Mouse (Mus musculus) ES-E14 (cell line): ENCODE results near the gene Kalrn. TPM values are rescaled to one million over a fixed set of nuclear protein-coding genes. Genes with fewer than 3 reads are reported as not detected.

Source experiments
- DNase-seq: peaks from one replicate; pipeline ENCODE4 v3.0.0-alpha.2; 2013; ENCODE audit warnings: low read depth, low spot score
- H3K27ac ChIP-seq: 2 replicates; pipeline ENCODE4 v1.5.1; 2012; ENCODE audit warnings: low read depth, mild to moderate bottlenecking, low read length, moderate library complexity, mixed read lengths; ENCODE audit not compliant: poor library complexity, insufficient read depth, severe bottlenecking
- H3K36me3 ChIP-seq: 2 replicates; pipeline ENCODE4 v1.6.1; 2012; ENCODE audit warnings: mild to moderate bottlenecking, low read length, moderate library complexity, mixed read lengths; ENCODE audit not compliant: control insufficient read depth, poor library complexity, insufficient read depth, severe bottlenecking
- H3K4me1 ChIP-seq, 2 experiments: fragments of 150-350 bp in 1 of 2; sonication (generic) in 1 of 2; 2 replicates each; pipeline ENCODE4 v1.6.1; 2012; ENCODE audit warnings: low read length in 2 of 2, mild to moderate bottlenecking in 1 of 2, mixed read lengths in 1 of 2; ENCODE audit not compliant: control insufficient read depth in 2 of 2, insufficient read depth in 2 of 2, poor library complexity in 1 of 2
- H3K4me3 ChIP-seq, 2 experiments: fragments of 150-350 bp in 1 of 2; sonication (generic) in 1 of 2; 2 replicates each; pipeline ENCODE4 v1.5.1; 2012; ENCODE audit warnings: low read length in 2 of 2, low read depth in 1 of 2, mild to moderate bottlenecking in 1 of 2, mixed read lengths in 1 of 2; ENCODE audit not compliant: insufficient read depth in 1 of 2, poor library complexity in 1 of 2, severe bottlenecking in 1 of 2
- H3K9ac ChIP-seq: 2 replicates; pipeline ENCODE4 v1.6.1; 2012; ENCODE audit warnings: low read depth, mild to moderate bottlenecking, low read length, mixed read lengths; ENCODE audit not compliant: poor library complexity, insufficient read depth, severe bottlenecking
- H3K9me3 ChIP-seq: fragments of 150-350 bp; sonication (generic); 2 replicates; pipeline ENCODE4 v1.6.1; 2012; ENCODE audit warnings: low read depth, mild to moderate bottlenecking, low read length; ENCODE audit not compliant: control insufficient read depth, insufficient read depth
- CHD2 ChIP-seq: IDR thresholded peaks from 2 replicates; pipeline ENCODE4 v1.6.1; 2014; ENCODE audit warnings: mild to moderate bottlenecking, low read depth, low read length, inconsistent platforms
- HCFC1 ChIP-seq: IDR thresholded peaks from 2 replicates; pipeline ENCODE4 v1.6.1; 2012; ENCODE audit warnings: low read length, inconsistent platforms, borderline replicate concordance; ENCODE audit not compliant: insufficient read depth
- MAFK ChIP-seq: IDR thresholded peaks from 2 replicates; pipeline ENCODE4 v1.6.1; 2014; ENCODE audit warnings: mild to moderate bottlenecking, low read depth, low read length, inconsistent platforms; ENCODE audit not compliant: insufficient read depth
- ZC3H11A ChIP-seq: IDR thresholded peaks from 2 replicates; pipeline ENCODE4 v1.6.1; 2012; ENCODE audit warnings: low read depth, mild to moderate bottlenecking, inconsistent platforms, low read length, borderline replicate concordance
- ZNF384 ChIP-seq: IDR thresholded peaks from 2 replicates; pipeline ENCODE4 v1.6.1; 2012; ENCODE audit warnings: low read depth, low read length, inconsistent platforms
- in situ Hi-C, 2 experiments: fragments of 600-800 bp; cut with MboI; formaldehyde crosslinking; loops; one replicate each; pipeline ENCODE4 v1.15.1; 2025; ENCODE audit warnings: low sequenced_read_pairs in 2 of 2, inconsistent platforms in 1 of 2; ENCODE audit not compliant: unreplicated experiment in 2 of 2
- total RNA-seq: library from RNA; depleted of rRNA; stranded (reverse); fragments of 300-350 nt; gene quantifications from 2 replicates; pipeline ENCODE4 v1.2.3, GENCODE M21; 2012

Gene Kalrn
- total RNA-seq, 1 experiment, result 15.7 TPM

DNA sequence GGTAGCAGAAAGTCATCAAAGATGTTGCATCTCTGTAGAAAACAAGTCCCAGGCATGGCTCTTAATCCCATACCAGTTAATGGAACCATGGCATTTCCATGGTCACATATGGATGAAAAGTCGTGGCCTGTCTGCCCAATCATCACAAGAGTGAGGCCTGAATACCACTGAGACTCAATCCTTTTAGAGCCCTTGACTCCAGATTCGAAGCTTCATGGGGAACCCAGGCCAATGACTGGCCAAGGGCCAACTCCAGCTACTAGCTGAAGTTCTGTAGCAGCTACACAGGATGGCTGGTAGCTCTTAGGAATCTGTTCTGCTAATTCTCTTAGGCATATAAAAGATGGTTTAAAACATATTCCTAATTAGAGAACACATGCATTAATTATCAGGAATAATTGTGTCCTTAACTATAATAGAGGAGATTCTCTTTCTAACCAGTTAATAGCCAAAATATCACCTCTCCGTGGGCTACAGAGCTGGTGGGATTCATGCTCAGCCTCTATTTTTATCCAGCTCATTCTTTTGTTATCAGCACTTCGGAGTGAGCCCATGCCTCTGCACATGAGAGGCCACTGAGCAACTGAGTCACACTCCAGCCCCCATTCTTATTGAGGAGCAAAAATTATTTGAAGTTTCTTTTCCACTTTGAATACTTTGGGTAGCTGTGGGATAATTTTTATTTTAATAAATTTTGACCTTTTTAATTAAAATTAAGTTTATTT, 252.1 kb downstream of the Kalrn start:
- in situ Hi-C loops, result no loop called here
- TF ChIP-seq CHD2 (no peak), ZC3H11A (no peak), HCFC1 (no peak), ZNF384 (no peak), MAFK (no peak)
- no peak overlapping the region for H3K27ac ChIP-seq
- no peaks in the 10 kb centered on the region for H3K36me3 ChIP-seq
- no peak overlapping the region for H3K9ac ChIP-seq
- no peak overlapping the region for H3K4me3 ChIP-seq
- H3K4me1 ChIP-seq, result no peaks in the 10 kb centered on the region
- no peaks in the 10 kb centered on the region for H3K9me3 ChIP-seq
- no peak for DNase-seq

DNA sequence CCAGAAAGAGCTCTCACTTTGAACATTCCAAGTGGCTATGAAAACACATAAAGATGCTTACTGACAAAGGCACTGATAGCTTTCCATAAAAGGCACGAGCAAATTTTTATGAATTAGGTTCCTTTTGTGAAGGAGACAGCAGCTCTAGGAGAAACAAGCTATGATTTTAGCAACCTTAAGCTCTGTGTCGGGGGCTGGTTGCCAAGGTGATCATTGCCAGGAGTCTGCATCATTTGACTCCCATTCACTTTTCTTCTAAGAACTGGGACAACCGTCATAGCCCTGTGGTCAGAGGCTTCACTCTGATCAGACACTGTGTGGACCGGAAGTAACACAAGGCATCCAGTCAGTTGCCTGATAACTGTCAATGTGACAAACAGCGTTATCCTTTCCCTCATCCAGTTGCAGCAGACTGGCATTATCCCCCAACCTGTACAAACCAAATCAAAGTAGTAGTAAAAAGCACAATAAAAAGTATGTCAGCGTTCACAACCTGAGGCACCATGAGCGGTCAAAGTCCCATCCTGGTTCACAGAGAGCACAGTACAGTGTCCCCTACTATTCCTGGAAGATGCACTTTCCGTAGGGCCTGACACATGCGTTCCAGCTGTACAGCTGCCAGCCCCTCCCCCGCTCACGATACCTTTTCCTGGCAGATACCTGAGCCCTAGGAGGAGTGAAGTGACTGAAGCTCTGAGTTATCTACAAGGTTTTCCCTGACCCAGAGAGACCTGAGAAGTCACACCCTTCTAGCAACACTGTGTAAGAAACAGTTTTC, 253.1 kb downstream of the Kalrn start:
- in situ Hi-C loops, result no loop called here

DNA sequence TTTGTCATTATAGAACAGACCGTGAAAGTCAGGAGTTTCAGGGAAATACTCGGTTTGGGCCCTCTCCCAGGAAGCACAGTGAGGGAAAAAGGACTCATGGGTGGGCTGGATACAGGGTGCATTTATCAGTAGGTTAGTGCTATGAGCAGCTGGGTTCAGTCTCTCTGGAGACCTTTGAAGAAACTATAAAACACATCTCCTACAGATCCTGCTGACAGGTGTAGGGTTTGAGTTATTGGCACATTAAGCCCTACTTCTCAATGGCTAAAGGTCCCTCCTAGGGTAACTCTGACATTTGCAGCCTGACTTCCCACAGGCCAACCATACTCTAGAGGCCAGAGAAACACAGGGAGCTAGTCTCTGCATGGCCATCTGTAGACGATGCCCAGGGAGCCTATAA, 256.2 kb downstream of the Kalrn start:
- Histone ChIP-seq H3K36me3 (no peaks in the 10 kb centered on the region), H3K9ac (no peak overlapping the region), H3K9me3 (no peaks in the 10 kb centered on the region), H3K27ac (no peak overlapping the region), H3K4me1 (no peaks in the 10 kb centered on the region), H3K4me3 (no peak overlapping the region)
- TF ChIP-seq ZC3H11A (no peak), HCFC1 (no peak), ZNF384 (no peak), CHD2 (no peak), MAFK (no peak)
- in situ Hi-C loops, result no loop called here
- DNase-seq, result no peak

More for the DNA sequence above, 253.1 kb downstream of the Kalrn start:
- TF ChIP-seq CHD2 (no peak), MAFK (no peak), HCFC1 (no peak), ZC3H11A (no peak), ZNF384 (no peak)
- DNase-seq, result no peak
- no peaks in the 10 kb centered on the region for H3K4me1 ChIP-seq
- no peaks in the 10 kb centered on the region for H3K36me3 ChIP-seq
- H3K27ac ChIP-seq, result no peak overlapping the region
- H3K4me3 ChIP-seq, result no peak overlapping the region
- H3K9ac ChIP-seq, result no peak overlapping the region
- no peaks in the 10 kb centered on the region for H3K9me3 ChIP-seq

DNA sequence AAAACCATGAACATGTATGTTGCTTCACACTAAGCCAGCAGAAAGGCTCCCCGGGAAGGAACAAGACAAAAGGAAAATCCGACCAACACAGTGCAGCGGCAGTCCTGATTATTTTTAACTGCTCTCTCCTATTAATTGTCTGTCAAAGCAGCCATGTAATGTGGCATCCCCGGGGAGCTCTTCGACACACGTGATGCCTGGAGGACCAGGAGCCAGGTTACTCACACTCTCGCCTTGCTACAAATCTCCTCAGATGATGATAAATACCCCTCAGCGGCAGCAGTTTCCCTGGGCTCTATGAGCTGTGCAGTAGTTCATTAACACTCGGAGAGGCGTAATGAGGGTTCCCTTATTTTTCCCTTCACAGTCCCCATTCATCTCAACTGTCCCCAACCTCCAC, 257.1 kb downstream of the Kalrn start:
- Histone ChIP-seq H3K36me3 (no peaks in the 10 kb centered on the region), H3K9me3 (no peaks in the 10 kb centered on the region), H3K4me3 (no peak overlapping the region), H3K27ac (no peak overlapping the region), H3K9ac (no peak overlapping the region), H3K4me1 (no peaks in the 10 kb centered on the region)
- in situ Hi-C loops, result no loop called here
- TF ChIP-seq ZC3H11A (no peak), HCFC1 (no peak), MAFK (no peak), ZNF384 (no peak), CHD2 (no peak)
- no peak for DNase-seq
